ENCODE assay signal across 8 mouse cellular contexts in genomic region chr13:101691669-101692068, GRCm38 (mm10).
DNase-seq lines count a peak whose midpoint lies in the region; ATAC-seq and TF ChIP-seq lines count a peak whose summit lies in the region.

No protein-coding gene starts in this region.

- TF ChIP-seq CTCF in heart, postnatal 0 days (IDR thresholded peaks at IDR 0.05; ENCODE audit: low read depth), result no peak

- no peak for DNase-seq in heart, postnatal 14 days
- DNase-seq in cerebellum, adult 18-20 months, result peak; percentile 32 to 56
- DNase-seq in heart, postnatal 0 days (ENCODE audit: low spot score), result no peak
- no peak for DNase-seq in layer of hippocampus, postnatal 14 days (ENCODE audit: low spot score in 2 of 2)
- no peak for DNase-seq in gastrocnemius, postnatal 10 days

- peak overlapping the region; percentile 13; the same call in 1 of the 2 replicates for H3K4me3 ChIP-seq in heart, embryonic 12.5 days
- peak overlapping the region; percentile 76 for H3K4me3 ChIP-seq in heart, postnatal 0 days (ENCODE audit: low read depth, low read length)
- H3K4me3 ChIP-seq in midbrain, embryonic 12.5 days, result peak overlapping the region; percentile 34; the same call in 1 of the 2 replicates

- no peak for ATAC-seq in heart, embryonic 12.5 days (ENCODE audit: insufficient number of reproducible peaks, low FRiP score)
- no peak for ATAC-seq in heart, postnatal 0 days (ENCODE audit: insufficient read depth, low read depth)
- ATAC-seq in midbrain, embryonic 12.5 days (ENCODE audit: low FRiP score, low read depth), result no peak
- no peak for ATAC-seq in megakaryocyte progenitor cell, adult 5-6 weeks (replicated peaks; ENCODE audit: poor library complexity)

- peak overlapping the region; percentile 27; the same call in 1 of the 2 replicates for H3K9ac ChIP-seq in heart, embryonic 12.5 days
- H3K9ac ChIP-seq in heart, postnatal 0 days (replicated peaks; ENCODE audit: low read depth, low read length), result peak overlapping the region; percentile 36; the same call in 1 of the 2 replicates
- no peak overlapping the region for H3K9ac ChIP-seq in midbrain, embryonic 12.5 days (replicated peaks)

- WGBS in heart, embryonic 12.5 days, result 68% methylated on average over 6 of the region's 6 CpGs
- 38% methylated on average over 6 of the region's 6 CpGs for WGBS in heart, postnatal 0 days
- 26% methylated on average over 6 of the region's 6 CpGs for WGBS in midbrain, embryonic 12.5 days

- peak overlapping the region; percentile 68 for H3K4me2 ChIP-seq in heart, embryonic 12.5 days
- H3K4me2 ChIP-seq in heart, postnatal 0 days (ENCODE audit: low read depth, low read length), result peak overlapping the region; percentile 92
- H3K4me2 ChIP-seq in midbrain, embryonic 12.5 days (replicated peaks), result peak overlapping the region; percentile 76

- peaks cover 39% of the 10 kb centered on the region for H3K4me1 ChIP-seq in heart, embryonic 12.5 days (replicated peaks)
- H3K4me1 ChIP-seq in heart, postnatal 0 days (ENCODE audit: control insufficient read depth, insufficient read depth), result peaks cover 37% of the 10 kb centered on the region
- peaks cover 35% of the 10 kb centered on the region for H3K4me1 ChIP-seq in midbrain, embryonic 12.5 days

- peaks cover 19% of the 10 kb centered on the region for H3K36me3 ChIP-seq in heart, embryonic 12.5 days
- peaks cover 25% of the 10 kb centered on the region for H3K36me3 ChIP-seq in heart, postnatal 0 days (replicated peaks; ENCODE audit: control insufficient read depth, insufficient read depth, low read length)
- peaks cover 19% of the 10 kb centered on the region for H3K36me3 ChIP-seq in midbrain, embryonic 12.5 days

- no peaks in the 10 kb centered on the region for H3K9me3 ChIP-seq in heart, embryonic 12.5 days (replicated peaks)
- no peaks in the 10 kb centered on the region for H3K9me3 ChIP-seq in heart, postnatal 0 days (replicated peaks; ENCODE audit: control insufficient read depth, low read length)
- H3K9me3 ChIP-seq in midbrain, embryonic 12.5 days, result no peaks in the 10 kb centered on the region

- intact Hi-C loops in heart, postnatal 14 days (cut with DNase I), result no loop called here

- H3K27me3 ChIP-seq in heart, embryonic 12.5 days (replicated peaks), result no peaks in the 10 kb centered on the region
- no peaks in the 10 kb centered on the region for H3K27me3 ChIP-seq in heart, postnatal 0 days (ENCODE audit: control insufficient read depth, insufficient read depth, low read length)
- peaks cover 4% of the 10 kb centered on the region; the same call in 1 of the 2 replicates for H3K27me3 ChIP-seq in midbrain, embryonic 12.5 days

- TF ChIP-seq EP300 in heart, postnatal 0 days (IDR thresholded peaks at IDR 0.05; ENCODE audit: low read depth), result no peak

- no peak overlapping the region; the same call in 1 of the 2 replicates for H3K27ac ChIP-seq in heart, embryonic 12.5 days (ENCODE audit: poor library complexity, severe bottlenecking)
- H3K27ac ChIP-seq in heart, postnatal 0 days (ENCODE audit: low read depth), result peak overlapping the region; percentile 74
- no peak overlapping the region for H3K27ac ChIP-seq in midbrain, embryonic 12.5 days (replicated peaks)

Comparison
In these comparisons a context has a peak if more than half of its experiments do, and no peak if none do; other contexts are left out.
1. H3K4me3 ChIP-seq: peak in every context shown above with its lines; median percentile 76 in heart, postnatal 0 days; 34 in midbrain, embryonic 12.5 days; 13 in heart, embryonic 12.5 days.
2. DNase-seq: peak in cerebellum, adult 18-20 months (2 of 2); none in heart, postnatal 14 days (0 of 2), heart, postnatal 0 days (single experiment), layer of hippocampus, postnatal 14 days (0 of 2) and gastrocnemius, postnatal 10 days (single experiment).
3. Peak in every context shown above with its lines, with median percentiles within 50 percentile points of each other: H3K4me2 ChIP-seq.